Mouse (Mus musculus): ENCODE data around the gene Per2. TPM values are rescaled to one million over a fixed set of nuclear protein-coding genes. Genes with fewer than 3 reads are reported as not detected.

The Per2 gene
- total RNA-seq, 2 experiments from 2014 or later = 8.4 to 10.7 TPM

DNA sequence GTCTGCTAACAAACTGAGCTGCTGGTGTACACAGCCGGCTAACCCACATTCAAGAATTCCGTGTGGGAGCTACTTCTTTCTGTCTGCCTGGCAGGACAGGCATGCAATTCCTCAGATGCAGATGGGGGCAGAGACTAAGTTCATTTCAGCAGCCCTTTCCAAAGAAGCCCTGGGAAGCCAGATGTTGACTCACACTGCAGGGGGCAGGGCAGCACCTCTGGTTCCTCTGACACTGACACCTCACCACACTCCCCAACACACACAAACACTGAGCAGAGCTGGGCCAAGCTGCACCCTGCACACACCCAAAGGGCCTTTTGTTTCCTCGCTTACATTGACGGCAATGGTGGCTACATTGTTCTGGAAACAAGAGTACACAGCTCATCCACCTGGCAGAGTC, 1.4 kb upstream of the Per2 start:
- no peak for DNase-seq
- intact Hi-C loops (cut with DNase I) = no loop called here

DNA sequence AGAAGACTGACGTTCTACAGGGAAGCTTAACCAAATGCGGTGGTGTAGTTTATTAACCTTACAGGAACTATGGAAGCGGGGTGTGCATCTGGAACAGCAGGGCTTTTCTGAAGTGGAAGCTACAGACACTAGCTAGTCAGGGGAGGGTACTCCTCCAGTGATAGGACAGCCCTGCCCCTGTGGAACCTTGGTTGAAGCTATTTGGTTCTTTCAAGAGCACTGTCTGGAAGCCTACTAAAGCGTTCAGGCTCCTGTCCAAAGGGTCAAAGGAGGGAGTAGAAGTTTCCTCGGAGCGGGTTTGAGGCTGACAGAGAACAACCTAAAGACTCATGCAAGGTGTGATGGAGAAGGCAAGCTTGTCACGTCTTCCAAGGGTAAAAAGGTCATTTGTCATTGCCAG, 945 bp upstream of the Per2 start:
- no peak for DNase-seq
- intact Hi-C loops (cut with DNase I) = no loop called here

DNA sequence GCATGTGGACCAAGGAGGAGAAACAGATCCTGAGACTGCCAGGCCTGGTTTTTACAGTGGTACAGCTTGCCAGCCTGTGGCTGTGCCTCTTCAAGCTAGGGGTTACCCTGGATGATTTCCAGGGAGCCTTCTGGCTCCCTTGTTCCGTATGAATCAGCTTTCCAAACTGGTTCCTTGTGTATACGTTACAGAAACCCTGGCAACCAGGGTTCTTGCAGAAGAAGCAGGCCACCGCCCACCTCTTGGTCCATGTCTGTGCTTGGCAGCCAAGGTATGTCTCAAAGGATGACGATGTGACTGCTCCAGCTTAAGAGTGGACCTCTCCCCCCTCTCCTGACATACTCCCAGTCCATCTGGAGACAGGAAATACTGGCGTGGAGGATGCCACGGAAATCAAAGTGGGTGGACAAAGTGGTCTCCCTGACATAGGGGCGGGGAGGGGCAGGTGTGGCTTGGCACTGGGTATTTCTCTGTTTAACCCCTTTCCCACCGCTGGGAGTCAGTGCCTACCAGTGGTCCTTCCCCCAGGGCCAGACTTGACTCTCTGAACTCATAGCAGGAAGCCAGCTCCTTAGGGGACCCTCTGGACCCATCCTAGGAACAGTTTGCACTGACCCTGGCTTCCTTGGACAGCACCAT, 782 bp downstream of the Per2 start:
- intact Hi-C loops (cut with DNase I) = no loop called here
- DNase-seq = peak; percentile 77

DNA sequence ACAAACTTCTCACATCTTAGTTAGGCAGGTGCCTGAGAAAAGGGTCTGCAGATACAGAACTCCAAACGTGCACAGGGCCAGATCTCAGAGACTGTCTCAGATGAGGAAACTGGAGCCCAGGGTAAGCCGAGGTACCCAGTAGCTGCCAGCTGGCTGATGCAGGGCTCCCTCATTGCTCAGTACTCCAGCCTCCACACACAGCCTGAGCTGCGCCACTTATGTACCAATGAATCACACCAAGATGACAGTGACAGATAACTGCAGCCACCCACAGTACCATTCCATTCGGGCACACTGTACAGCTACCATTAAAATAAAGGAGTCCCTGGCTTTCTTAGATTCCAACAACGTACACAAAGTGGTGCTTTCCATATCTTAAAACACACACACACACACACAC, 1.4 kb downstream of the Per2 start:
- intact Hi-C loops (cut with DNase I) = no loop called here
- no peak for DNase-seq

DNA sequence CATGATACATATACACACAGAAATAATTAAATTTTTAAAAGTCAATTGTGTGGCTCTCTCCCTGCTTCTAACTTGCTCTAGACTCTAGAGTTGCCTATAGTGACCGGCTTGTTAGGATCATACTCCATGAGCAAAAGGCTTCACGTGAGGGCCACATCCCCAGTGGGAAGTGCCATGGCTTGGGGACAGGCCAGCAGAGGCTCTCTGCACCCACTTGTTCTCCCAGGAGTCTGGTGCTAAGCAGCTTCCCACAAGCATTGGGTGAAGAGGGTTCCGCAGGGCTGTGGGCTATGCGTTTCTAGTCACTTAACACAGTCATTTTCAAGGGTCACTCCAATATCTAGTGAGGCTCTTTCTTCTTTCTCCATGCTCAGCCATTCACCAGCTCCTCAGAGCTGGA, 2.0 kb downstream of the Per2 start:
- intact Hi-C loops (cut with DNase I) = no loop called here
- no peak for DNase-seq

DNA sequence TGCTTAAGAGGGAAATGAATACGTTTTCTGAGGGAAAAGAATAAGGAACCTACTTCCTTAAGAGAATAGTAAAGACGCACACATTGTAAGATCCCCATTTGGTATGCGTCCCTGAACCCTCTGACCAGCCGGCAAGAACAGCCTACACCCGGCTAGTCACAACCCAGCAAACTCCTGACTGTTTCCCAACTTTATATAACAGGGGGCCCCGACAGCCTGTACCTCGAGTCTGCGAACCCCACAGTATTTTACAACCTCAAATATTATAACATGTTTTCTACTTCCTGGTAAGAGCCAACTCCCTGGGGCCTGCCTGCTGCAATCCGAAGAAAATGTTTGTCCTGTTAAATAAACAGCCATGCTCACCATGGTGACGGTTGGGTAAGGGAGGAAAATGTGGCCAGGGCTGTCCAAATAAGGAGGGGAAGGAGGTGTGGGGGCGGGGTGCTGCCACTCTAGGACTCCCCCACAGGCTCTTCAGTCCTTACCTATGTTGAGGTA, 2.8 kb downstream of the Per2 start:
- intact Hi-C loops (cut with DNase I) = no loop called here
- peak; percentile 54 for DNase-seq

DNA sequence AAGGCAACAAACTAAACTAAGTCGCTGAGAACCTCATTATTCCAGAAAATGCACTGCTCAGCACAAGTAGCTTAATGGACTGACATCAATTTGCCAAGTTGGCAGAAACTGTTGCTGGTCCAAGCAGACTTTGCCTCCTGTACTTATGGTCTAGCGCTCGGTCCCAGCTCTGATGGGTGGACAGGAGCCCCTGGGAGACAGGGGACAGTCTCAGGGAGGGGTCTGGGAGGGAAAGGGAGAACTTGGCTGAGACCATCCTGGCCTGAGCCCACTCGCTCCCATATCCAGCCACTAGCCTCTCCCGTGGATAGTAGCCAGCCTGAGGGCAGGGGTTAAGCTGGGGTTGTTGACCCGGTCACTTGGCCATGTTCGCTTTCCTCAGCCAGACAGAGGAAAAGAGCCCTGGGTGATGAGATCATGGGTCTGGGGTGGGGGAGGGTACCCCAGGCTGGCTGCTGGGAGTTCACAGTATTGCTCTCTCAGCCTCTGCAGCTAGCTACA, 3.4 kb downstream of the Per2 start:
- intact Hi-C loops (cut with DNase I) = no loop called here
- no peak for DNase-seq

DNA sequence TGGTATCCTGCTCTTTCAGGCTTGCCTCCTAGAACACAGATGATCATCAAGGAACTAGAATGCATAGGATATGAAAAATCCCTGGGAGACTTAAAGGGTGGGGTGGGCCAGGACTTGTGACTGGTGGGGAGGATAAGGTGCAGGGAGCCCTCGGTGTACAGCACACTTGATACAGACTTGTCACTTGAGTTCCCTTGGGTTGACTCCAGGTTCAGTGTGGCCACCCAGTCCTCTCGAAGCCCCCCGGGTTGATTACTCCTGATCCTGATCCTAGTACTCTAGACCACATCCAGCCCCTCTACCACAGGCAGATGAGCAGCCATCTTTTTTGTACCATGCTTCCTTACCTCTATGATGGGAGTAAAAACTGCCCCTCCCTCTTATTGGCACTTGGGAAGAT, 4.2 kb downstream of the Per2 start:
- DNase-seq = no peak
- intact Hi-C loops (cut with DNase I) = no loop called here

DNA sequence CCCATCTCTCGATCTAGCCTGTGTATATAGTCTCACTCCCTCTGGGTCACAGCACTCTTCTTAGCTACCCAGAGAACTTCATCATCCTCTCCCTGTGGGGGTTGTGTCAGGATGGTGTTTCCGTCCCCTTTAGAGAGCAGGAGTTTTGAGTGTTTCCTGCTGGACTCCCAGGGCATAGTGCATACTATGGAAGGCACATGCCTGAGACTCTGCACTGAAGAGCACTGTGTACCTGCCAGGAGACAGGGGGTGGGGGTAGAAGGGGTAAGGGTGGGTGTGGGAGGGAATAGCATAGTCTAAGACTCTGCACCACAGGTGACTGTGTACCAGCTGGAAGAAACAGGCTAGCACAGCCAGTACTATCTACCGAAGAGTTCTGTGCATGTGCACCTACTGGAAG, 4.8 kb downstream of the Per2 start:
- intact Hi-C loops (cut with DNase I) = no loop called here

DNA sequence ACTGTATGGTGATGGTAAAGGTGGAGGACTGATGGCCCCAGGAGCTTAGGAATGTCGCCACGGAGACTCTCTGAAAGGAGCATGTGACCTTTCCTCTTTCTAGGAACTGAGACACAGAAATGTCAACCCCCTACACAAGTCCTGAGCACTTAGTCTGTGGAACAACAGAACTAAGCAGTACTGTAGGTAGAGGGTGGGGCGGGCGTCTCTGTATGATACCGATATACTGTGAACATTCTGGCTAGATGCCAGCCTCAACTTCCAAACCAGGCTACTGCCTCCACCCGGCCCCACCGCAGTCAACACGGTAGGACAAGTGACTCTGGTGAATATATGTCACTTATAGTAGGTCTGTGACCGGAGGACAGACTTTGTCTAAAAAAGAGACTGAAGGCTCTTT, 5.2 kb downstream of the Per2 start:
- intact Hi-C loops (cut with DNase I) = no loop called here
- DNase-seq = no peak

More for the DNA sequence above, 4.8 kb downstream of the Per2 start:
- DNase-seq = no peak

DNA sequence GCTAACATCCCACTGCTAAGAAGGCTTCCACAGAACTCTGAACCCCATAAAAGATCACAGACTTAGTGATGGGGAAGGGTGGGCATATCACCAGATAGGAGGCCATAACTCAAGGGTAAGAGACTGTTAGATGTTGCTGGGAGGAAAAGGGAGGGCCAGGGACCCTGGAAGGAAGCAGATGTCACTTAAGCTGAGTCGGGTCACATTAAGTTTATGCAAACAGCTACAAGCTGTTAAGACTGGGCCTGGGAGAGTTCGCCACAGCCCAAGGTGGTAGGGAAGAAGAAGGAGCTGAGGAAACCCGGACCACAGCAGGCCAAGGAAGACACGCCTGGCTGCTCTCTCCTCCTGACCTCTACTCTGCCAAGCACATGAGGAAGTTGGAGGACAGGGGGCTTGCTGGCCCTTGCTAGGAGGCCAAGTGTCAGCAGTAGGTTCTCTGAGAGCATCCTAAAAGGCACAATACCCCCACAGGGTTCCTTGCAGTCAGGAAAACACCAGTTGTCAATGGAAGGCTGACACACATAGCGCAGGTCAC, 7.5 kb downstream of the Per2 start:
- intact Hi-C loops (cut with DNase I) = no loop called here
- no peak for DNase-seq

DNA sequence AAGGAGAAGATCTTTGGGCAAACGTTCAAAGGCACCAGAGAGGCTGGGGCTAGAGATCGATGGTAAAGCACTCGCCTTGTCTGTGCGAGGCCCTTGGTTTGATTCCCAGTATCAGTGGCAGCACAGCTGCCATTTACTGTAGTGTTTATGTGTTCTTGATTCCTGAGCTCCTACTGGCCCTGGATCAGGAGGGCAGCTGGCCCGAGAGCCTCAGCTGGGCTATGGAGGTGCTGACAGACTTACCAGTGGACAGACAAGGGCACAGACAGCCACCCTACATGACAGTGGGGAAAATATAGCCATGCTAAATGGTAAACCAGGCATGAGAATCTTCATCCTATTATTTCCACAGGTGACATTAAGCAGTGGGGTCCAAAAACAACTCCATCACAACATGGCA, 8.3 kb downstream of the Per2 start:
- intact Hi-C loops (cut with DNase I) = no loop called here
- DNase-seq = peak; percentile 46

DNA sequence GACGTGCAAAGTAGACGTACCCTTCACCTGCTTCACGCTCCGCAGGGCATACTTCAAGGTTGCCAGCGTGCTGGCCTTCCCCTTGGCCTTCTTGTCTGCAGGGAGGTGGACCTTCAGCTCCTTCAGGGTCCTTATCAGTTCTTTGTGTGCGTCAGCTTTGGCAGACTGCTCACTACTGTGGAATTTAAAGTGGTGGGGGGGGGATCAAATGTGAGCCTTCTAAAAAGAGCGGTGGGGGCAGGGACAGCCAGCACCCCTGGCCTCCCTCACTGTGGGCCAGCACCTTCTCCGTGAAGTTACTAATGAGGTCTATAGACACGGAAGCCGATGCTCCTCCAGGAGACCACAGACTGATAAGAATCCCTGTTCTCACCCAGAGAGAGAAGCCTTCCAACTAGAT, 10.4 kb downstream of the Per2 start:
- no peak for DNase-seq
- intact Hi-C loops (cut with DNase I) = no loop called here

DNA sequence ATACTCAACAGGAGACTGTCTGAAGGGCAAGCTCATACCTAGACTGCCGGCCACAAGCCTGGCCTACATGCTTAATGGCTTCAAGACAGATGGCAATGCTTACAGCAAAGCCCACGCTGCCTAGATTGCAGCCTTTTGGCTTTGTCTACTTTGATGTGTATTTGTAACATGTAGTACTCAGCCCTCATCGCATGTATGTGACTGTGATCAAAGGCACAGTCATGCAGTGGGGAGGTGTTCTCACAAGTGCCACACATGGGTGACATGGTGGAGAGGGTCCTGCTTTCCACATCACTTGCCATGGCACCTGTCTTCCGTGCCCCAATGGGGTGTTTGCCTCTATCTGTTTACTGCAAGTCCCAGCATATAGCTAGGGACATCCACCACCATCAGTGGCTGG, 12.6 kb downstream of the Per2 start:
- DNase-seq = no peak
- intact Hi-C loops (cut with DNase I) = no loop called here

DNA sequence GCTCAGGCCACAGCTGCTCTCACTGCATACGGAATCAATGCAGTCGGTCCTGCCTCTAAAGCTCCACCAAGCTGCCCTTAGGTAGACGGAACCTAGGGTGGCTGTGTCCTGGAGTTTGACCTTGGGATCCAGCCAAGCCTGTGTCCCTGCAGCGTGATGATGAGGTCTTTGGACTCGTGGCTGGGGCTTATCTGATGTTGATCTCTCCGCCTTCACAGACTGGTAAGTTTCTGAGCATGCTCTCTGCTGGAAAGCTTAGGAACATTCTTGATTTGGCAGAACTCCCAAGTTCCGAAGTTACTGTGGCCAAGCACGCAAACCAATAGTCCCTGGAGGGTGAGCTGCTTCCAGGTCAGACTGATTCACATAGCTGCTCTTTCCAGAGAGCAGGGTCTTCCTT, 13.1 kb downstream of the Per2 start:
- intact Hi-C loops (cut with DNase I) = no loop called here
- DNase-seq = no peak

DNA sequence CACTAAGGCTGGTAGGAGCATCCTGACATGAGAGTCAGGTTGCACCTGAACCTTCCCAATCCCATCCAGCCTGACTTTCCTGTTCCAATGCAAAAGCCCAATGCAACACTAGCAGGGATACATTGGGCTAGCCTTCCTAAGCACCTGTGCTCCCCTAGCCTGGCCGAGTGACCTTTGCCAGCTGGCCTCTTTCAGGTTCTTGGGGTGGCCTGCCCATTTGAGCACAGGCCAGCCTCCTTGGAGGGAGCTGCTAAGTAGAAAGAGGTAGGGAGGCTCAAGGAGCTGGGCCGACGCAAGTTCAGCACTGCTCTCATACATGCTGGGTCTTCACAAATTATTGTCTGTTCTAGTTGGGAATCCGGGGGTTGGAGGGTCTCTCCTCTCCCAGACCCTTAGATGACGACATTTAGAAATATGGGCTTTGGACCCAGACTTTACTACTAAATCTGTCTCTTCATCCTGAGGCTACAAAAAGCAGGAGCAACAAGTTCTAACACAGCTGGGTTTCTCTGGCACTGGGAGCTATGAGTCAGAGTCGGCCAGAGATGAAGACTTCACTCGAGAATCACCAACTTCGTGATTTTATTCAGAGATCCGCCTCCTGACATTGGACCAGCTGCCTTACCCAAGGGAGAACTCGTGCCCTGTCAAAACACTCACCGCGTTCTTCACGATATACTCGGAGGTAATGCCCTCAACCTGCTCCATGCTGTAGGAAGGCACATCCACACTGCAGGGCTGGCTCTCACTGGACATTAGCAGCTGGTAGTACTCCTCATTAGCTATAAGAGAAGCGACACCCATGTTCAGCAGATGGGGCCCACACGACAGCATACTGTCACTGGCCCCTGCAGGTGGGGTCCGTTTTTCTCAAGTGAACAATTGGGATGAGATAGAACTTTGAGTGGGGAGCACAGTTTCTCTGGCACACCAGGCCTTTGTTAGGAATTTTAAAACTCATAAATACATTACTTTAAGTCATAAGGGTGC, 14.0 kb downstream of the Per2 start:
- DNase-seq = no peak

DNA sequence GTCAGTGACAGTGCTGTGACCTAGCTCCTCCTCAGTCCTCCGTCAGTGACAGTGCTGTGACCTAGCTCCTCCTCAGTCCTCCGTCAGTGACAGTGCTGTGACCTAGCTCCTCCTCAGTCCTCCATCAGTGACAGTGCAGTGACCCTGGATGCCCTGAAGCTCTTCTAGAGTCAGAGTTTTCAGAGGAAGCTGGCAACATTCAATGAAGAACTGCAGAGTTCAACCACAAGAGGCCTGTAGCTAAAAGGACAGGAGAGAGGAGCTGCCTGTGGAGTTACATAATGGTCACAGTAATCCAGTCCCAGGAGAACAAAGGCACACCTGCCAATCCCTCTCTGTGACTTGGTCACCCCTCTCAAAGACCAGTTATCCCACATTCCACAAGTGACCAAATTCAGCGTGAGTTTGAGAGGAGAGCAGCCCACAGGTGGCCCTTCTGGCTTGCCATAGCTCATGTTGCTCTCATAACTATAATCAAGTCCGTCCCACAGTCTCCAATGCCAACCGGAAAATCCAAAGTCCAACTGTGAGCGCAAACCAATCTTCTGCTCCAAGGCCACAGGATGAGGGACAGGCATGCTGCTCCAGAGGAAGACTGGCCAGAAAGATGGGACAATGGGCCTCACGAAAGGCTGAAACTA, 16.7 kb downstream of the Per2 start:
- DNase-seq = no peak
- intact Hi-C loops (cut with DNase I) = no loop called here

More for the DNA sequence above, 14.0 kb downstream of the Per2 start:
- intact Hi-C loops (cut with DNase I) = no loop called here

DNA sequence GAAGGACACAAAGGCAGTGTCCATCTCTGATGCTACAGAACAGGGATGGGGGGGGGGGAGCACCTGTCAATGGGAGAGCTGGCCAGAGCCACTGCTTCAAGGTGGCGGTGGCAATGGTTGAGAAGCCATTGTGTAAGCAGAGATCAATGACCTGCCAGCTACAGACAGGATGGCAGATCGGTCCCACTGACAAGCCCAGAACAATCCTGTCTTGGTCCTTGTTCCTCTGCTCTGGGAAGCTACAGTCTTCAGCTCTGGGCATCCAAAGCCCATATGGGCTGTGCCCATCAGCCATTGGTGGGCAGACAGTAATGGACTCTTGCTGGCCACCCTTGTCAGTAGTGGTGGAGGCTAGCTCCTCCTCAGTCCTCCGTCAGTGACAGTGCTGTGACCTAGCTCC, 17.3 kb downstream of the Per2 start:
- no peak for DNase-seq
- intact Hi-C loops (cut with DNase I) = no loop called here

DNA sequence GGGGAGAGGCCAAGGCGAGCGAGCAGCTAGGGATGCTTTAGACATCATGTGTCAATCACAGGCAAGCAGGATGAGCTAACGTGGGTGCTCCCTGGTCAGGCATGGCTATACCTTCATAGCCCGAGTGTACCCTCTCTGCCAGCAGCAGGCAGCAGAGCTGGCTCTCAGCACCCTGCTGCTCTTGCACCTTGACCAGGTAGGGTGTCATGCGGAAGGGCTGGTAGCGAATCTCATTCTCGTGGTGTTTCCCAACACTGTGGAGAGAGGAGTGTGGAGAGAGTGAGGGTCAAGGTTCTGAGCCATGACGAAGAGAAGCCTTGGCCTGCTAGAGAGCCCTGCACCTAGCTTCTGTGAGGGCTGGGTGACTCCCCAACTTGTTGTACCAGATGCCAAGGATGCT, 19.3 kb downstream of the Per2 start:
- no peak for DNase-seq
- intact Hi-C loops (cut with DNase I) = no loop called here

DNA sequence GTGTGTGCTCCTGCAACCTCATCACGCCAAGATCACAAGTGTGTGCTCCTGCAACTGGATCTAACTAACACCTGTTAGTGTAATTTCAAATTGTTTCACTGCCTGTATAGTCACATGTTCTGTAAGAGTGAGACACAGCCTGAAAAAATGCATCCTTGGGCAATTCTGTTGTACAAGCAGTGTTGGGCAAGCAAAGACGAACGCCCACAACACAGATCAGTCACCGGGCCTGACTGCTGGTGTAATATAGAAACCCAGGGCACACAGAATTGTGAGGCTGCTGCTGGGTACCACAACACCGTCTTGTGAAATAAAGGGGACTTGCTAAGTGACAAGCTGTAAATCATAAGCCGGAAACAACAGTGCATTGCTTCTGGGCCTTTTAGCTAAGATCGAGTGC, 21.6 kb downstream of the Per2 start:
- intact Hi-C loops (cut with DNase I) = no loop called here

DNA sequence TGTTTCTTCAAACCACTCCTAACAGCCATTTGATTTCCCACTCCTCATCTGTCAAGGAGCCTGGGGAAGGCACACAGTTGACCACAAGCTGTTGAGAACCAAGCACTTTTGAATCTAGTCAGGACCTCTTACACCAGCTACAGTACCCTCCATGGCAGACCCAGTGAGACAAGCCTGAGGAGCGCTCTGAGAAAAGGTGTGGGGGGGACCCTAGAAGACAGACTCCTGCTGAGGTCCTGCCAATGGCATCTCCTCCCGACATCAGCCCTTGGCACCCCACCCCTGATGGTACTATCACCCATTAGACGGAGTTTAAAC, 22.1 kb downstream of the Per2 start:
- no peak for DNase-seq
- intact Hi-C loops (cut with DNase I) = no loop called here

More for the DNA sequence above, 21.6 kb downstream of the Per2 start:
- DNase-seq = no peak
